Mouse (Mus musculus) CH12.LX (cell line): ENCODE results near the gene Zfp800. TPM values are rescaled to one million over a fixed set of nuclear protein-coding genes. Genes with fewer than 3 reads are reported as not detected.

ENCODE experiments used
- DNase-seq: peaks from one replicate; pipeline ENCODE4 v3.0.0-alpha.2; 2013; ENCODE audit errors: extremely low read depth
- H3K27ac ChIP-seq: 2 replicates; pipeline ENCODE4 v1.5.1; 2012; ENCODE audit warnings: low read depth, mild to moderate bottlenecking, control low read depth, moderate library complexity; ENCODE audit not compliant: insufficient read depth
- H3K27me3 ChIP-seq: replicated peaks from 2 replicates; pipeline ENCODE3; 2012; ENCODE audit warnings: inconsistent platforms
- H3K36me3 ChIP-seq, 2 experiments: replicated peaks in 1 of 2; 2 replicates each; pipeline versions ENCODE3 to v1.6.1; 2012; ENCODE audit warnings: inconsistent platforms in 1 of 2, low read length in 1 of 2, mild to moderate bottlenecking in 1 of 2, mixed read lengths in 1 of 2, moderate library complexity in 1 of 2; ENCODE audit not compliant: control insufficient read depth in 1 of 2, insufficient read depth in 1 of 2
- H3K4me1 ChIP-seq, 2 experiments: 2 replicates each; pipeline ENCODE4 v1.6.1; 2012; ENCODE audit warnings: inconsistent platforms in 1 of 2, moderate library complexity in 1 of 2; ENCODE audit not compliant: insufficient read depth in 2 of 2, control insufficient read depth in 1 of 2
- H3K4me2 ChIP-seq: 2 replicates; pipeline ENCODE4 v1.6.1; 2012; ENCODE audit warnings: low read depth, mild to moderate bottlenecking, control low read depth; ENCODE audit not compliant: poor library complexity, insufficient read depth, severe bottlenecking
- H3K4me3 ChIP-seq, 3 experiments: fragments of 150-350 bp in 1 of 3; sonication (generic) in 1 of 3; replicated peaks in 1 of 3; 2 replicates each; pipeline versions ENCODE3 to v1.5.1; 2011 to 2012; ENCODE audit warnings: low read depth in 2 of 3, low read length in 2 of 3, mild to moderate bottlenecking in 2 of 3, moderate library complexity in 2 of 3, control low read depth in 1 of 3, improper control_type of control experiment in 1 of 3, inconsistent platforms in 1 of 3, mixed read lengths in 1 of 3; ENCODE audit not compliant: poor library complexity in 1 of 3
- H3K79me2 ChIP-seq: replicated peaks from 2 replicates; pipeline ENCODE4 v1.6.1; 2012; ENCODE audit warnings: mild to moderate bottlenecking, moderate library complexity; ENCODE audit not compliant: control insufficient read depth, poor library complexity, insufficient read depth, severe bottlenecking; ENCODE audit errors: extremely low read depth
- H3K9ac ChIP-seq: 2 replicates; pipeline ENCODE4 v1.6.1; 2012; ENCODE audit warnings: low read depth, mild to moderate bottlenecking, control low read depth, moderate library complexity; ENCODE audit not compliant: insufficient read depth
- H3K9me3 ChIP-seq: replicated peaks from 2 replicates; pipeline ENCODE3; 2012; ENCODE audit warnings: low read length, inconsistent platforms, mixed read lengths
- E2F4 ChIP-seq: IDR thresholded peaks from 2 replicates; pipeline ENCODE4 v1.6.1; 2011; ENCODE audit warnings: low read depth, low read length, improper control_type of control experiment; ENCODE audit not compliant: insufficient replicate concordance
- EP300 ChIP-seq: IDR thresholded peaks from 2 replicates; pipeline ENCODE4 v1.6.1; 2011; ENCODE audit warnings: low read length, improper control_type of control experiment
- GABPA ChIP-seq: IDR thresholded peaks from 2 replicates; pipeline ENCODE4 v1.6.1; 2012; ENCODE audit warnings: low read depth, low read length, improper control_type of control experiment, inconsistent platforms; ENCODE audit not compliant: insufficient replicate concordance
- HCFC1 ChIP-seq: IDR thresholded peaks from 2 replicates; pipeline ENCODE4 v1.6.1; 2012; ENCODE audit warnings: low read depth, mild to moderate bottlenecking, inconsistent platforms, low read length, improper control_type of control experiment
- IRF4 ChIP-seq: IDR thresholded peaks from 2 replicates; pipeline ENCODE4 v1.6.1; 2014; ENCODE audit warnings: low read depth, mild to moderate bottlenecking, inconsistent platforms, low read length, improper control_type of control experiment
- KAT2A ChIP-seq: IDR thresholded peaks from 2 replicates; pipeline ENCODE4 v1.6.1; 2012; ENCODE audit warnings: low read length, improper control_type of control experiment, inconsistent platforms; ENCODE audit not compliant: insufficient replicate concordance
- MAX ChIP-seq: IDR thresholded peaks from 2 replicates; pipeline ENCODE4 v1.6.1; 2011; ENCODE audit warnings: low read length, improper control_type of control experiment
- MEF2A ChIP-seq: IDR thresholded peaks from 2 replicates; pipeline ENCODE4 v1.6.1; 2014; ENCODE audit warnings: low read depth, mild to moderate bottlenecking, inconsistent platforms, low read length, improper control_type of control experiment, borderline replicate concordance
- MXI1 ChIP-seq: IDR thresholded peaks from 2 replicates; pipeline ENCODE4 v1.6.1; 2011; ENCODE audit warnings: mild to moderate bottlenecking, low read depth, low read length, improper control_type of control experiment
- MYC ChIP-seq: IDR thresholded peaks from 2 replicates; pipeline ENCODE4 v1.6.1; 2011; ENCODE audit warnings: low read depth, mild to moderate bottlenecking, improper control_type of control experiment, low read length
- NELFE ChIP-seq: IDR thresholded peaks from 2 replicates; pipeline ENCODE4 v1.6.1; 2011; ENCODE audit warnings: low read depth, low read length, improper control_type of control experiment
- NRF1 ChIP-seq: IDR thresholded peaks from 2 replicates; pipeline ENCODE4 v1.6.1; 2014; ENCODE audit warnings: low read depth, mild to moderate bottlenecking, inconsistent platforms, low read length, improper control_type of control experiment, moderate library complexity
- POLR2AphosphoS2 ChIP-seq: IDR thresholded peaks from 2 replicates; pipeline ENCODE4 v1.6.1; 2011; ENCODE audit warnings: low read depth, low read length, improper control_type of control experiment
- RAD21 ChIP-seq: IDR thresholded peaks from 2 replicates; pipeline ENCODE4 v1.6.1; 2011; ENCODE audit warnings: low read depth, mild to moderate bottlenecking, low read length, improper control_type of control experiment, moderate library complexity
- TCF12 ChIP-seq: IDR thresholded peaks from 2 replicates; pipeline ENCODE4 v1.6.1; 2014; ENCODE audit warnings: low read depth, mild to moderate bottlenecking, inconsistent platforms, low read length, improper control_type of control experiment
- UBTF ChIP-seq: IDR thresholded peaks from 2 replicates; pipeline ENCODE4 v1.6.1; 2012; ENCODE audit warnings: low read depth, mild to moderate bottlenecking, inconsistent platforms, low read length, improper control_type of control experiment, moderate library complexity
- USF1 ChIP-seq: IDR thresholded peaks from 2 replicates; pipeline ENCODE4 v1.6.1; 2014; ENCODE audit warnings: low read depth, mild to moderate bottlenecking, inconsistent platforms, low read length, improper control_type of control experiment
- ZKSCAN1 ChIP-seq: IDR thresholded peaks from 2 replicates; pipeline ENCODE4 v1.6.1; 2012; ENCODE audit warnings: low read depth, inconsistent platforms, low read length, improper control_type of control experiment, borderline replicate concordance
- ZMIZ1 ChIP-seq: IDR thresholded peaks from 2 replicates; pipeline ENCODE4 v1.6.1; 2012; ENCODE audit warnings: low read depth, mild to moderate bottlenecking, inconsistent platforms, low read length, improper control_type of control experiment
- dilution Hi-C: fragments of 300-500 bp; cut with MboI; formaldehyde crosslinking; loops from 2 replicates; pipeline ENCODE4 v1.14.3; 2020; ENCODE audit warnings: low sequenced_read_pairs; ENCODE audit not compliant: extremely low pct_unique_long_range_greater_than_20kb, extremely low pct_ligation_motif_present
- in situ Hi-C: fragments of 300-500 bp; cut with MboI; formaldehyde crosslinking; loops from 3 replicates; pipeline ENCODE4 v1.14.3; 2019; ENCODE audit warnings: low sequenced_read_pairs, low pct_ligation_motif_present, low pct_unique_long_range_greater_than_20kb, mixed read lengths
- polyA plus RNA-seq: library from polyadenylated mRNA; unstranded; fragments of >175 nt; gene quantifications from 2 replicates; pipeline ENCODE4 v1.2.1, GENCODE M21; 2012; ENCODE audit warnings: low read depth; ENCODE audit not compliant: insufficient read length
- total RNA-seq, 2 experiments: library from RNA; depleted of rRNA; stranded (reverse); fragments of 300-350 nt in 1 of 2; fragments of >200 nt in 1 of 2; gene quantifications; 2 replicates each; pipeline ENCODE4 v1.2.3; 2012 to 2014

Gene Zfp800
- total and polyA plus RNA-seq, 3 experiments, result 19.1 to 49.5 (median 19.5) TPM

DNA sequence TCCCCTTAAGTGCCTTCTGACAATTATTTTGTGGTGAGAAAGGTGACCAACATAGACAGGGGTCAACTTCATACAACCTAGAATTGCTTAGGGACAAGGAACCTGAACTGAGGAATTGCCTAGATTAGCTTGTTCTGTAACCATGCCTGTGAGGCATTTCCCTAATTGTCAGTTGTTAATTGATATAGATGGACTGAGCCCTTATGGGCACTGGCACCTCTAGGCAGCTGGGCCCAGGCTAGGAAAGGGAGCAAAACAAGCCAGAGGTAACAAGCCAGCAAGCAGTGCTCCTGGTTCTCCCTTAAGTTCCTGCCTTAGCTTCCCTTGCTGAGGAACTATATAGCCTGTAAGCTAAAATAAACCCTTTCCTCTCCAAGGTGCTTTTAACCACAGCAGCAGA, 52.1 kb downstream of the Zfp800 start:
- no peak overlapping the region for H3K4me2 ChIP-seq
- no peak for TF ChIP-seq UBTF
- TF ChIP-seq POLR2AphosphoS2, result no peak
- no peak for TF ChIP-seq NELFE
- TF ChIP-seq TCF12, result no peak
- no peak for TF ChIP-seq GABPA
- TF ChIP-seq KAT2A, result no peak
- TF ChIP-seq EP300, result no peak
- TF ChIP-seq NRF1, result no peak
- TF ChIP-seq IRF4, result no peak
- TF ChIP-seq E2F4, result no peak
- TF ChIP-seq MXI1, result no peak
- TF ChIP-seq USF1, result no peak
- no peak for TF ChIP-seq MAX
- no peak for TF ChIP-seq MEF2A
- TF ChIP-seq RAD21, result no peak
- no peak for TF ChIP-seq HCFC1
- TF ChIP-seq ZKSCAN1, result no peak
- TF ChIP-seq ZMIZ1, result no peak
- peaks cover 4% of the 10 kb centered on the region in 2 experiments; a peak in 3 of 4 replicates for H3K4me1 ChIP-seq
- no peaks in the 10 kb centered on the region for H3K9me3 ChIP-seq
- no peak overlapping the region for H3K4me3 ChIP-seq
- DNase-seq, result no peak
- no peaks in the 10 kb centered on the region for H3K79me2 ChIP-seq
- H3K27ac ChIP-seq, result no peak overlapping the region
- H3K27me3 ChIP-seq, result no peaks in the 10 kb centered on the region
- dilution Hi-C loops, result no loop called here
- H3K9ac ChIP-seq, result no peak overlapping the region
- in situ Hi-C loops, result no loop called here
- H3K36me3 ChIP-seq, result no peaks in the 10 kb centered on the region

DNA sequence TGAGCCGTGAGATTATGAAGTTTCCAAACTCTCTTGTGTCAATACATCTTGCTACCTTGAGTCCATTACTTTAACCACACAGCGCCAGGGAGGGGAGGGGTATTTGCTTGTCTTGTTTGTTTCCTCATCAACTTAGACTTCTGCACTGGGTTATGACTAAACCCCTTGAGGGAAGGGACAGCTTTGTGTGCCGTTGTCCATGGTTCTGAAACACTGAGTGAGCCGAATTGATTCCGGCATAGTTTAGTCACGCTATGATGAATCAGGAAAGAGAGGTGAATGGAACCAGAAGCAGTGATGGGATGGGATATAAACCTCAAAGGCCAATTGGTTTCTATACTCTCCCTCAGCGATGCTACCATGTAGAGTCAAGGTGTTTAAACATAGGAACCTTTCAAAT, 52.6 kb downstream of the Zfp800 start:
- H3K4me3 ChIP-seq, result no peak overlapping the region
- TF ChIP-seq MYC (no peak), NRF1 (no peak)
- dilution Hi-C loops, result no loop called here

More for the DNA sequence above, 52.6 kb downstream of the Zfp800 start:
- in situ Hi-C loops, result no loop called here
- Histone ChIP-seq H3K27me3 (no peaks in the 10 kb centered on the region), H3K4me1 (peaks cover 4% of the 10 kb centered on the region in 2 experiments; a peak in 3 of 4 replicates), H3K9me3 (no peaks in the 10 kb centered on the region), H3K9ac (no peak overlapping the region), H3K79me2 (no peaks in the 10 kb centered on the region), H3K27ac (no peak overlapping the region), H3K4me2 (no peak overlapping the region), H3K36me3 (no peaks in the 10 kb centered on the region)
- DNase-seq, result peak; percentile 18
